Mouse (Mus musculus) right cerebral cortex, adult 18-20 months (tissue): Measurements from ENCODE around the gene Xrra1.
A peak's percentile ranks its signal among the peaks of the same experiment; 100 is the strongest.
"Not testable (repeated sequence)": the region's sequence is repeated elsewhere in the genome, so short reads cannot be mapped to it uniquely, and the experiment has no call there.

ENCODE experiments used
- DNase-seq: peaks from one replicate; pipeline ENCODE4 v3.0.0; 2022; ENCODE audit warnings: mixed read lengths

The Xrra1 gene

GRCm38 (mm10) chr7:99858813-99859585 lies at the start of gene Xrra1:
TSS of gene Xrra1 (plus strand) at chr7:99859116.
- peak; percentile 99 for DNase-seq

GRCm38 (mm10) chr7:99810814-99811213 lies 48.1 kb upstream of the Xrra1 start:
- no peak for DNase-seq

GRCm38 (mm10) chr7:99811661-99812060 lies 47.3 kb upstream of the Xrra1 start:
- DNase-seq: no peak

- no peak for DNase-seq
These were observed 45.5 kb upstream of the Xrra1 start for GRCm38 (mm10) chr7:99813394-99813793.

- DNase-seq: not testable (repeated sequence)
These were observed 40.7 kb upstream of the Xrra1 start for GRCm38 (mm10) chr7:99818181-99818725.

GRCm38 (mm10) chr7:99821953-99822352 lies 37.0 kb upstream of the Xrra1 start:
- no peak for DNase-seq

- no peak for DNase-seq
These were observed 36.5 kb upstream of the Xrra1 start for GRCm38 (mm10) chr7:99822426-99822825.

GRCm38 (mm10) chr7:99823045-99823663 lies 35.8 kb upstream of the Xrra1 start:
- no peak for DNase-seq

GRCm38 (mm10) chr7:99824649-99825483 lies 34.0 kb upstream of the Xrra1 start:
- DNase-seq: no peak

GRCm38 (mm10) chr7:99825511-99825910 lies 33.4 kb upstream of the Xrra1 start:
- DNase-seq: no peak

- DNase-seq: no peak
These were observed 32.8 kb upstream of the Xrra1 start for GRCm38 (mm10) chr7:99826096-99826495.

GRCm38 (mm10) chr7:99828083-99828570 lies 30.8 kb upstream of the Xrra1 start, which contains the start of gene Neu3:
TSS of gene Neu3 (minus strand) at chr7:99828417.
- DNase-seq: peak; percentile 93

GRCm38 (mm10) chr7:99833115-99833845 lies 25.6 kb upstream of the Xrra1 start:
- DNase-seq: no peak

GRCm38 (mm10) chr7:99833846-99834222 lies 25.1 kb upstream of the Xrra1 start:
- DNase-seq: no peak

GRCm38 (mm10) chr7:99834314-99834853 lies 24.5 kb upstream of the Xrra1 start:
- DNase-seq: no peak

GRCm38 (mm10) chr7:99836781-99837180 lies 22.1 kb upstream of the Xrra1 start:
- no peak for DNase-seq

- DNase-seq: no peak
These were observed 21.4 kb upstream of the Xrra1 start for GRCm38 (mm10) chr7:99837358-99838071.

GRCm38 (mm10) chr7:99838241-99838640 lies 20.7 kb upstream of the Xrra1 start:
- DNase-seq: no peak

GRCm38 (mm10) chr7:99845533-99846236 lies 13.2 kb upstream of the Xrra1 start:
- DNase-seq: no peak

- DNase-seq: no peak
These were observed 8.4 kb upstream of the Xrra1 start for GRCm38 (mm10) chr7:99850534-99850933.

GRCm38 (mm10) chr7:99851121-99851520 lies 7.8 kb upstream of the Xrra1 start:
- DNase-seq: no peak
